Mouse (Mus musculus): ENCODE data around the gene Srprb. TPM values are rescaled to one million over a fixed set of nuclear protein-coding genes. Genes with fewer than 3 reads are reported as not detected.

The Srprb gene
- total and polyA plus RNA-seq, 2 experiments from 2014 or later = 43.1 to 55.3 TPM

- no peak overlapping the region for H3K27ac ChIP-seq
- DNase-seq (ENCODE audit: low spot score) (no peak), ATAC-seq (no peak)
- 0 out of 2 replicates have a peak overlapping the region, but pooled peaks have one; percentile 3 for H3K4me2 ChIP-seq (ENCODE audit: low read depth, low read length)
- WGBS = 70% methylated on average over 28 of the region's 28 CpGs
- no peak overlapping the region for H3K9ac ChIP-seq (replicated peaks; ENCODE audit: low read length)
- H3K27me3 ChIP-seq (ENCODE audit: insufficient read depth, low read length) = no peaks in the 10 kb centered on the region
- no peaks in the 10 kb centered on the region for H3K9me3 ChIP-seq (ENCODE audit: low read length)
- no peaks in the 10 kb centered on the region for H3K36me3 ChIP-seq (ENCODE audit: insufficient read depth, low read length)
- no peak for TF ChIP-seq CTCF (IDR thresholded peaks at IDR 0.05; ENCODE audit: low read depth)
- H3K4me3 ChIP-seq (ENCODE audit: low read length) = peak overlapping the region; percentile 8; the same call in 1 of the 2 replicates
- H3K4me1 ChIP-seq (ENCODE audit: insufficient read depth, low read length) = no peaks in the 10 kb centered on the region
Observed at GRCm38 (mm10) chr9:103212654-103213420, 10.9 kb upstream of the Srprb start.

DNA sequence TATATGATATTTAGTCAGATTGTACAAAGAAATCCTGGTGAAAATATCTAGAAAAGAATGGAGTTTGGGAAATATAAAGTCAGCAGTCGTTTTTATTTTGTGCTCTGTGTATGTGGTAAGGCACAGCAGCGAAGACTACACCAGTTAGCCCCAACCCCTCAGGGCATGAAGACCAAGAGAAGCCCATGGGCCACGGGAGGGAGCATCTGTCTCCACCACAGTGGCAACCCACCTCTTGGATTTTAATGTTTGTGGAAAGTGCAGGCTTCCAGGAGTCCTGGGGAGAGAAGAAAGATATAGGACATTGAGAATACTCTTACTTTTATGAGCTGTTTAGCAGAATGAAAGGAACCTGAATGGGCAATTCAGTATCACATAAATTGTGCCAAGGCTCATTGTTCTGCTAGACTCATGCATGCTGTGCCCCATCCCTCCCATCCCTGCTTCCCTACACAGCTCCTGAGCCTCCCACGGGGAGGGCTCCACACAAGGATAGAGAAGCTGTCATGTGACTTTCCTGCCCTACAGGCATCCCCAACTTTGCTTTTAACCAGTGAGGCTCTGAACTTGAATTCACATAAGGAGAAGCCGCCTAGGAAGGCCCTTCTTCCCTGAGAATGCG is 7.0 kb upstream of the Srprb start:
- H3K9ac ChIP-seq (replicated peaks; ENCODE audit: low read length) = no peak overlapping the region
- H3K4me2 ChIP-seq (ENCODE audit: low read depth, low read length) = no peak overlapping the region
- no peak for TF ChIP-seq CTCF (IDR thresholded peaks at IDR 0.05; ENCODE audit: low read depth)
- H3K4me3 ChIP-seq (ENCODE audit: low read length) = no peak overlapping the region
- H3K9me3 ChIP-seq (ENCODE audit: low read length) = no peaks in the 10 kb centered on the region
- DNase-seq (ENCODE audit: low spot score) (peak; percentile 39), ATAC-seq (peak; percentile 61; the same call in 1 of the 2 replicates)
- H3K4me1 ChIP-seq (ENCODE audit: insufficient read depth, low read length) = no peaks in the 10 kb centered on the region
- no peak overlapping the region for H3K27ac ChIP-seq
- no peaks in the 10 kb centered on the region for H3K36me3 ChIP-seq (ENCODE audit: insufficient read depth, low read length)
- no peaks in the 10 kb centered on the region for H3K27me3 ChIP-seq (ENCODE audit: insufficient read depth, low read length)
- 38% methylated on average over 6 of the region's 6 CpGs for WGBS

GRCm38 (mm10) chr9:103207846-103208245 is 5.9 kb upstream of the Srprb start:
- H3K27me3 ChIP-seq (ENCODE audit: insufficient read depth, low read length) = no peaks in the 10 kb centered on the region
- DNase-seq (ENCODE audit: low spot score) (peak; percentile 83), ATAC-seq (peak; percentile 90)
- peak; percentile 94 for TF ChIP-seq CTCF (IDR thresholded peaks at IDR 0.05; ENCODE audit: low read depth)
- H3K9me3 ChIP-seq (ENCODE audit: low read length) = no peaks in the 10 kb centered on the region
- no peak overlapping the region for H3K27ac ChIP-seq
- no peaks in the 10 kb centered on the region for H3K4me1 ChIP-seq (ENCODE audit: insufficient read depth, low read length)
- peak overlapping the region; percentile 49 for H3K4me2 ChIP-seq (ENCODE audit: low read depth, low read length)
- H3K9ac ChIP-seq (replicated peaks; ENCODE audit: low read length) = no peak overlapping the region
- WGBS = 7% methylated on average over 16 of the region's 16 CpGs
- H3K36me3 ChIP-seq (ENCODE audit: insufficient read depth, low read length) = no peaks in the 10 kb centered on the region
- H3K4me3 ChIP-seq (ENCODE audit: low read length) = peak overlapping the region; percentile 9

- ATAC-seq (no peak), DNase-seq (ENCODE audit: low spot score) (no peak)
- no peak overlapping the region for H3K27ac ChIP-seq
- H3K27me3 ChIP-seq (ENCODE audit: insufficient read depth, low read length) = no peaks in the 10 kb centered on the region
- TF ChIP-seq CTCF (IDR thresholded peaks at IDR 0.05; ENCODE audit: low read depth) = no peak
- H3K36me3 ChIP-seq (ENCODE audit: insufficient read depth, low read length) = no peaks in the 10 kb centered on the region
- no peak overlapping the region for H3K9ac ChIP-seq (replicated peaks; ENCODE audit: low read length)
- H3K4me1 ChIP-seq (ENCODE audit: insufficient read depth, low read length) = no peaks in the 10 kb centered on the region
- WGBS = 91% methylated on average over 5 of the region's 5 CpGs
- no peaks in the 10 kb centered on the region for H3K9me3 ChIP-seq (ENCODE audit: low read length)
- H3K4me3 ChIP-seq (ENCODE audit: low read length) = no peak overlapping the region
- H3K4me2 ChIP-seq (ENCODE audit: low read depth, low read length) = no peak overlapping the region
Observed at GRCm38 (mm10) chr9:103205786-103206185, 3.8 kb upstream of the Srprb start.

GRCm38 (mm10) chr9:103188416-103188815 is 13.5 kb downstream of the Srprb start:
- Histone ChIP-seq H3K27me3 (ENCODE audit: insufficient read depth, low read length) (no peaks in the 10 kb centered on the region), H3K27ac (no peak overlapping the region), H3K4me2 (ENCODE audit: low read depth, low read length) (no peak overlapping the region), H3K4me3 (ENCODE audit: low read length) (no peak overlapping the region), H3K36me3 (ENCODE audit: insufficient read depth, low read length) (peaks cover 31% of the 10 kb centered on the region; the same call in 1 of the 2 replicates), H3K9ac (replicated peaks; ENCODE audit: low read length) (no peak overlapping the region), H3K4me1 (ENCODE audit: insufficient read depth, low read length) (no peaks in the 10 kb centered on the region), H3K9me3 (ENCODE audit: low read length) (no peaks in the 10 kb centered on the region)
- no peak for ATAC-seq
- DNase-seq (ENCODE audit: low spot score) = no peak
- no peak for TF ChIP-seq CTCF (IDR thresholded peaks at IDR 0.05; ENCODE audit: low read depth)
- 61% methylated on average over 4 of the region's 4 CpGs for WGBS

GRCm38 (mm10) chr9:103186747-103187146 is 15.2 kb downstream of the Srprb start:
- TF ChIP-seq CTCF (IDR thresholded peaks at IDR 0.05; ENCODE audit: low read depth) = no peak
- 49% methylated on average over 9 of the region's 9 CpGs for WGBS

DNA sequence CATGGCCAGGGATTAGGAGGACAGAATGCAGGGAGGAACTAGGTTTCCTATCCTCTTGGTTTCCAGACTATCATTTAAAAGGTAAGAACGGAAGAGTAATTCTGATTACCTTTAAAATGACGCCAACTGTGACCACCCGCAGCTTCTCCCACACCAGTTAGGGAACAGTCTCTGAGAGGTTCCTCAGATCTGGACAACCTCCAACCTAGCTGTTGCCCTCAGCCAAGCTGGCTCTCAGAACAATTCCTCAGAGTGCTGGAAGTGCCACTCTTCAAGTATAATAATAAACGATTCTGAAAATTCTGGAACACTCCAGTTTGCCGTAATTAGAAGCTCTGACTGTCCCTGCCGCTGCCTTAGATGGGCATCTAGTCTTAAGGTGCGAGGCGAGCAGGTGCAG is 16.0 kb downstream of the Srprb start:
- Histone ChIP-seq H3K4me1 (ENCODE audit: insufficient read depth, low read length) (no peaks in the 10 kb centered on the region), H3K27ac (no peak overlapping the region), H3K9ac (replicated peaks; ENCODE audit: low read length) (no peak overlapping the region), H3K27me3 (ENCODE audit: insufficient read depth, low read length) (no peaks in the 10 kb centered on the region), H3K4me2 (ENCODE audit: low read depth, low read length) (no peak overlapping the region), H3K9me3 (ENCODE audit: low read length) (no peaks in the 10 kb centered on the region), H3K36me3 (ENCODE audit: insufficient read depth, low read length) (peaks cover 30% of the 10 kb centered on the region), H3K4me3 (ENCODE audit: low read length) (no peak overlapping the region)
- ATAC-seq (no peak), DNase-seq (ENCODE audit: low spot score) (no peak)
- TF ChIP-seq CTCF (IDR thresholded peaks at IDR 0.05; ENCODE audit: low read depth) = no peak
- WGBS = 76% methylated on average over 8 of the region's 8 CpGs

More at GRCm38 (mm10) chr9:103186747-103187146, 15.2 kb downstream of the Srprb start:
- no peaks in the 10 kb centered on the region for H3K9me3 ChIP-seq (ENCODE audit: low read length)
- H3K4me2 ChIP-seq (ENCODE audit: low read depth, low read length) = no peak overlapping the region
- no peak overlapping the region for H3K4me3 ChIP-seq (ENCODE audit: low read length)
- H3K27me3 ChIP-seq (ENCODE audit: insufficient read depth, low read length) = no peaks in the 10 kb centered on the region
- no peak overlapping the region for H3K9ac ChIP-seq (replicated peaks; ENCODE audit: low read length)
- peak; percentile 54 for DNase-seq (ENCODE audit: low spot score)
- no peaks in the 10 kb centered on the region for H3K4me1 ChIP-seq (ENCODE audit: insufficient read depth, low read length)
- peak overlapping the region; percentile 36; the same call in 1 of the 2 replicates for H3K27ac ChIP-seq
- H3K36me3 ChIP-seq (ENCODE audit: insufficient read depth, low read length) = peaks cover 31% of the 10 kb centered on the region
- no peak for ATAC-seq
